Comparison of ENCODE assay signal across 16 mouse cellular contexts in the genomic region with DNA sequence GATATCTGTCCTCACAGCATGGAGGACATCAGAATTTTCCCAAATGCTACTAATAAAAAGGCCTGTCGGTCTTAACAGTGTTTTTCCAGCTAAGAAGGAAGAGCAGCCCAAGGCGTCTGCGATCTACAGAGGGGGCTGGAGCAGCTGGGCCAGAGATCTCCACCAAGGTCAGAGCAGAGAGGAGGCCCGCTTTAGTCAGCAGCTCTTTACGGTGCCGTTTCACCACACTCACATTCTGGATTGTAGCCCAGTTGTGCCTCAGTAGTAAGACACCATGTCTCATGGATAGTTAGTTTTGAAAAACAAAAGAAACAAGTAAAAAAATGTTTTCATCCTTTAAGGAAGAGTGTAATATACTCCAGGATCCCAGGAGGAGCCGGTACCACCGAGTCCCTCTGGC. TPM values are rescaled to one million over a fixed set of nuclear protein-coding genes. Genes with fewer than 3 reads are reported as not detected.
DNase-seq lines count a peak whose midpoint lies in the region; ATAC-seq lines count a peak whose summit lies in the region.
"Had no signal": no experiment of that assay in that cellular context is flagged by ENCODE, and none has a peak within 500 bp of the region (broad histone marks: within the 10 kb centered on the region; RNA-seq: fewer than 3 reads in every experiment).

No protein-coding gene starts in this region.

- no peak for ATAC-seq in megakaryocyte-erythroid progenitor cell, adult 5-6 weeks (replicated peaks; ENCODE audit: low FRiP score, low TSS enrichment, poor library complexity, severe bottlenecking)
- ATAC-seq: forebrain, embryonic 13.5 days; forebrain, embryonic 15.5 days; forebrain, postnatal 0 days had no signal

- peak; percentile 48 for DNase-seq in ovary, adult 18-20 months (ENCODE audit: low spot score)
- DNase-seq in ovary, postnatal 10 days (ENCODE audit: low spot score) = no peak
- peak; percentile 55 for DNase-seq in adrenal gland, adult 8-10 months
- peak; percentile 65 for DNase-seq in adrenal gland, postnatal 14 days
- DNase-seq in adrenal gland, postnatal 36 days = peak; percentile 70 to 73
- no peak for DNase-seq in thymus, adult 18-20 months
- no peak for DNase-seq in urinary bladder, postnatal 25 days (ENCODE audit: low spot score)
- DNase-seq: cerebellum, adult 11-12 months; cerebellum, adult 2 months; cerebellum, adult 9-10 months; cerebellum, postnatal 10 days; cerebellum, postnatal 25 days; forebrain, postnatal 0 days had no signal

RNA-seq across cellular contexts. Expression of gene Traf3, which starts 55.0 kb away (rescaled TPM):
- total RNA-seq in adrenal gland, adult 8-10 months (2022) = 10 to 100 TPM; 29.8 to 36.7 (median 34.2) TPM
- 19.3 and 24.9 TPM in 2 replicates for total RNA-seq in adrenal gland, postnatal 14 days (2021)
- 10 to 100 TPM; 28.9 to 30.9 TPM for total RNA-seq in adrenal gland, postnatal 36 days (2021)
- 11.1 and 15.1 TPM in 2 replicates for total RNA-seq in megakaryocyte-erythroid progenitor cell, adult 5-6 weeks (2014; fragmentation: Nextera tagmentation)
- total RNA-seq in megakaryocyte-erythroid progenitor cell, adult 5-6 weeks (2017) = 8.9 and 14.4 TPM in 2 replicates

Comparison
In these comparisons a context has a peak if more than half of its experiments do, and no peak if none do; other contexts are left out.
1. DNase-seq: peak in ovary, adult 18-20 months (single experiment), adrenal gland, adult 8-10 months (single experiment), adrenal gland, postnatal 14 days (single experiment) and adrenal gland, postnatal 36 days (2 of 2); none in ovary, postnatal 10 days (single experiment), thymus, adult 18-20 months (0 of 2) and urinary bladder, postnatal 25 days (single experiment).